Mouse (Mus musculus) lung, postnatal 0 days (tissue): ENCODE measurements at regions not wholly inside any gene's neighbourhood (a gene's known extent, or its start where the extent isn't known, plus 50 kb on each side); places are given as distances from the start of the nearest gene placed in this dataset. TPM values are rescaled to one million over a fixed set of nuclear protein-coding genes. Genes with fewer than 3 reads are reported as not detected.

ENCODE experiments used
- ATAC-seq: fragments of 200-750 bp; cut with Nextera tagmentation; 2 replicates; pipeline ENCODE4 v1.8.0; 2017; ENCODE audit warnings: moderate library complexity
- DNase-seq: peaks from one replicate; pipeline ENCODE4 v3.0.0-alpha.2; 2016; ENCODE audit warnings: low spot score
- H3K27ac ChIP-seq: fragments of 300-500 bp; sonication (generic); 2 replicates; pipeline ENCODE4 v1.5.1; 2014; ENCODE audit warnings: antibody characterized with exemption, mild to moderate bottlenecking, low read length, mixed read lengths
- H3K27me3 ChIP-seq: fragments of 300-500 bp; sonication (generic); replicated peaks from 2 replicates; pipeline ENCODE4 v1.6.1; 2014; ENCODE audit warnings: low read length, mixed read lengths; ENCODE audit not compliant: insufficient read depth
- H3K36me3 ChIP-seq: fragments of 300-500 bp; sonication (generic); 2 replicates; pipeline ENCODE4 v1.6.1; 2014; ENCODE audit warnings: low read length, mixed read lengths; ENCODE audit not compliant: insufficient read depth
- H3K4me1 ChIP-seq: fragments of 300-500 bp; sonication (generic); 2 replicates; pipeline ENCODE4 v1.6.1; 2014; ENCODE audit warnings: antibody characterized with exemption, low read depth, low read length, mixed read lengths; ENCODE audit not compliant: insufficient read depth
- H3K4me2 ChIP-seq: fragments of 300-500 bp; sonication (generic); replicated peaks from 2 replicates; pipeline ENCODE4 v1.6.1; 2014; ENCODE audit warnings: low read depth, mild to moderate bottlenecking, low read length, moderate library complexity, mixed read lengths
- H3K4me3 ChIP-seq: fragments of 300-500 bp; sonication (generic); 2 replicates; pipeline ENCODE4 v1.5.1; 2014; ENCODE audit warnings: low read depth, low read length
- H3K9ac ChIP-seq: fragments of 300-500 bp; sonication (generic); replicated peaks from 2 replicates; pipeline ENCODE4 v1.6.1; 2014; ENCODE audit warnings: low read depth, mild to moderate bottlenecking
- H3K9me3 ChIP-seq: fragments of 300-500 bp; sonication (generic); 2 replicates; pipeline ENCODE4 v1.6.1; 2016; ENCODE audit warnings: low read length, mixed read lengths
- CTCF ChIP-seq: IDR thresholded peaks from 2 replicates; pipeline ENCODE4 v1.5.1; 2016; ENCODE audit warnings: antibody characterized with exemption, mild to moderate bottlenecking
- EP300 ChIP-seq: IDR thresholded peaks from 2 replicates; pipeline ENCODE4 v1.6.1; 2016; ENCODE audit warnings: antibody characterized with exemption, mild to moderate bottlenecking, control low read depth
- WGBS: fragments of 180-500 bp; shearing (Covaris S2); extraction: QIAGEN DNeasy Blood & Tissue Kit; methylation state at CpG from one replicate; pipeline ENCODE4 v1.1.7; 2014; 5-methylcytosine and 5-hydroxymethylcytosine counted together
- microRNA-seq: library from miRNA; unstranded; fragments of <30 nt; microRNA quantifications from one replicate; pipeline ENCODE4, GENCODE M21; 2016

GRCm38 (mm10) chr13:10455323-10455722 lies 94.7 kb upstream of the Chrm3 start:
- no peaks in the 10 kb centered on the region for H3K27me3 ChIP-seq
- H3K9me3 ChIP-seq, result no peaks in the 10 kb centered on the region
- ATAC-seq, result no peak
- TF ChIP-seq EP300 (no peak), CTCF (peak; percentile 28)
- no peak for DNase-seq
- WGBS, result 94% methylated on average over 6 of the region's 6 CpGs
- no peak overlapping the region for H3K9ac ChIP-seq
- H3K27ac ChIP-seq, result no peak overlapping the region
- H3K4me1 ChIP-seq, result no peaks in the 10 kb centered on the region
- H3K4me3 ChIP-seq, result no peak overlapping the region
- no peaks in the 10 kb centered on the region for H3K36me3 ChIP-seq
- H3K4me2 ChIP-seq, result no peak overlapping the region

DNA sequence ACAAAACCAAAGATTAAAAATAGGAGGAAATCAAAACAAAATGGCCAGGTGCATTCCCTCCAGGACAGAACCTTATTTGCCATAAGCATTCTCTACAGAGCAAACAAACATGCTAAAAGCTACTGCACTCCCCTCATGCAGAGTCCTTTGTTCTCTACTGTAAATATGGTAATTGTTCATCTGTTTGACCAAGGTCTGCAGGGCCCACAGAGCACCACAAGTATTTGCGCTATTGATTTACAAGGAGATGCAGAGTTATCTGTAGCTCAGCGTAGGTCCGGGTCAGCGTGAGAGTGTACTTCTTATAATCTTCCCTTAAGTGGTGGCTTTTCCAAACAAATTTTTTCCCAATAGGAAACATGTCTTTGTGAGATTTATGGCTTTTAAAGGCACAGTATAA lies 94.0 kb upstream of the Chrm3 start:
- 42% methylated on average over 4 of the region's 4 CpGs for WGBS

GRCm38 (mm10) chr13:10451057-10451456 lies 90.4 kb upstream of the Chrm3 start:
- Histone ChIP-seq H3K9ac (no peak overlapping the region), H3K4me1 (no peaks in the 10 kb centered on the region), H3K36me3 (no peaks in the 10 kb centered on the region), H3K27me3 (no peaks in the 10 kb centered on the region), H3K4me3 (no peak overlapping the region), H3K9me3 (no peaks in the 10 kb centered on the region), H3K4me2 (no peak overlapping the region), H3K27ac (no peak overlapping the region)
- DNase-seq (peak; percentile 15), ATAC-seq (no peak)
- 29% methylated on average over 3 of the region's 3 CpGs for WGBS
- TF ChIP-seq EP300 (no peak), CTCF (peak; percentile 46)

More for the DNA sequence above, 94.0 kb upstream of the Chrm3 start:
- no peak overlapping the region for H3K4me2 ChIP-seq
- H3K27ac ChIP-seq, result no peak overlapping the region
- no peaks in the 10 kb centered on the region for H3K9me3 ChIP-seq
- TF ChIP-seq EP300 (no peak), CTCF (no peak)
- no peaks in the 10 kb centered on the region for H3K36me3 ChIP-seq
- no peak overlapping the region for H3K4me3 ChIP-seq
- no peaks in the 10 kb centered on the region for H3K4me1 ChIP-seq
- DNase-seq, result no peak
- no peaks in the 10 kb centered on the region for H3K27me3 ChIP-seq
- ATAC-seq, result no peak
- H3K9ac ChIP-seq, result no peak overlapping the region

- 87% methylated on average over 6 of the region's 6 CpGs for WGBS
- no peaks in the 10 kb centered on the region for H3K4me1 ChIP-seq
- no peak overlapping the region for H3K4me2 ChIP-seq
- H3K4me3 ChIP-seq, result no peak overlapping the region
- no peak overlapping the region for H3K27ac ChIP-seq
- TF ChIP-seq CTCF (no peak), EP300 (no peak)
- no peaks in the 10 kb centered on the region for H3K27me3 ChIP-seq
- DNase-seq (no peak), ATAC-seq (no peak)
- no peaks in the 10 kb centered on the region for H3K36me3 ChIP-seq
- H3K9me3 ChIP-seq, result no peaks in the 10 kb centered on the region
- H3K9ac ChIP-seq, result no peak overlapping the region
Observed at GRCm38 (mm10) chr13:10449502-10449901, 88.9 kb upstream of the Chrm3 start.

GRCm38 (mm10) chr13:10447806-10448205 lies 87.2 kb upstream of the Chrm3 start:
- no peaks in the 10 kb centered on the region for H3K27me3 ChIP-seq
- H3K4me1 ChIP-seq, result no peaks in the 10 kb centered on the region
- no peaks in the 10 kb centered on the region for H3K36me3 ChIP-seq
- WGBS, result 58% methylated on average over 1 of the region's 1 CpGs
- no peak for ATAC-seq
- H3K4me2 ChIP-seq, result no peak overlapping the region
- H3K9ac ChIP-seq, result no peak overlapping the region
- TF ChIP-seq CTCF (no peak), EP300 (no peak)
- no peak for DNase-seq
- no peak overlapping the region for H3K4me3 ChIP-seq
- no peaks in the 10 kb centered on the region for H3K9me3 ChIP-seq
- no peak overlapping the region for H3K27ac ChIP-seq

DNA sequence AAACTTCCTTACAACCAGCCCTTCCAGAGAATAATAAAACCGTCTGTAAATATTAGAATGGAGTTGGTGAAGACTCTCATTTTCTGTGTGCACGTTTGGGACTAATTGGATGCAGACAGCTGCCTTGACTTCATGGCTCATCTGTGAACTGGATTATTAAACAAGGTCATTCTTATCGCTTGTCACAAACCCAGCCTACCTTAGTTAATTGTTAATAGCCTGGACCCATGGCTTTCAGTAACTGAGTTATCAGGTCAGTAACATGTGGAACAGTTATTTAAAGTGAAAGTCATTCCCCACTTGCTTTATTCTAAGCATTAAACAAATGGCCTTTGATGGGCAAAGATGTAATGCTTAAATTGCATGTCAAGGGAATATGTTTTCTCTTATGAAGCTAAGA lies 85.0 kb upstream of the Chrm3 start:
- Histone ChIP-seq H3K9me3 (no peaks in the 10 kb centered on the region), H3K9ac (no peak overlapping the region), H3K4me1 (no peaks in the 10 kb centered on the region), H3K36me3 (no peaks in the 10 kb centered on the region), H3K27me3 (no peaks in the 10 kb centered on the region), H3K27ac (no peak overlapping the region), H3K4me3 (no peak overlapping the region), H3K4me2 (no peak overlapping the region)
- TF ChIP-seq CTCF (no peak), EP300 (no peak)
- WGBS, result 56% methylated on average over 3 of the region's 3 CpGs
- ATAC-seq, result no peak
- no peak for DNase-seq

Small RNA genes lying in the stretch of these regions (microRNA-seq; reads per million reads assigned to microRNA genes)
- not detected for gene Gm23415
